Comparison of ENCODE assay signal across 8 mouse cellular contexts in genomic region chr10:91236844-91237243, GRCm38 (mm10). TPM values are rescaled to one million over a fixed set of nuclear protein-coding genes. Genes with fewer than 3 reads are reported as not detected.
A peak's percentile ranks its signal among the peaks of the same experiment; 100 is the strongest.
DNase-seq lines count a peak whose midpoint lies in the region; ATAC-seq and TF ChIP-seq lines count a peak whose summit lies in the region.

No protein-coding gene starts in this region.

- H3K36me3 ChIP-seq in embryonic facial prominence, embryonic 13.5 days = no peaks in the 10 kb centered on the region
- no peaks in the 10 kb centered on the region for H3K36me3 ChIP-seq in limb, embryonic 14.5 days (ENCODE audit: control insufficient read depth, insufficient read depth, low read length)
- H3K36me3 ChIP-seq in stomach, embryonic 16.5 days (ENCODE audit: control insufficient read depth, insufficient read depth, low read length) = no peaks in the 10 kb centered on the region

- peaks cover 52% of the 10 kb centered on the region for H3K4me1 ChIP-seq in embryonic facial prominence, embryonic 13.5 days
- peaks cover 40% of the 10 kb centered on the region for H3K4me1 ChIP-seq in limb, embryonic 14.5 days (ENCODE audit: control insufficient read depth, insufficient read depth, low read length)
- peaks cover 15% of the 10 kb centered on the region for H3K4me1 ChIP-seq in stomach, embryonic 16.5 days (ENCODE audit: control insufficient read depth, insufficient read depth, low read length)

- no peak for TF ChIP-seq POLR2A in limb, embryonic 14.5 days (IDR thresholded peaks at IDR 0.05; ENCODE audit: borderline replicate concordance, extremely low read depth, insufficient read depth, insufficient read length)

- H3K9me3 ChIP-seq in embryonic facial prominence, embryonic 13.5 days = no peaks in the 10 kb centered on the region
- no peaks in the 10 kb centered on the region for H3K9me3 ChIP-seq in limb, embryonic 14.5 days (ENCODE audit: control insufficient read depth, low read length)
- no peaks in the 10 kb centered on the region for H3K9me3 ChIP-seq in stomach, embryonic 16.5 days (replicated peaks; ENCODE audit: control insufficient read depth, low read length)

- no peak overlapping the region for H3K4me3 ChIP-seq in left cerebral cortex, adult 2 months
- no peak overlapping the region for H3K4me3 ChIP-seq in embryonic facial prominence, embryonic 13.5 days
- no peak overlapping the region for H3K4me3 ChIP-seq in limb, embryonic 14.5 days (replicated peaks; ENCODE audit: low read length)
- no peak overlapping the region for H3K4me3 ChIP-seq in stomach, embryonic 16.5 days (replicated peaks; ENCODE audit: low read length)

- H3K9ac ChIP-seq in embryonic facial prominence, embryonic 13.5 days = no peak overlapping the region
- H3K9ac ChIP-seq in limb, embryonic 14.5 days (ENCODE audit: low read depth, low read length, severe bottlenecking) = no peak overlapping the region
- H3K9ac ChIP-seq in stomach, embryonic 16.5 days (ENCODE audit: low read length) = no peak overlapping the region

- no peak for ATAC-seq in embryonic facial prominence, embryonic 13.5 days (ENCODE audit: insufficient number of reproducible peaks, insufficient read depth, low FRiP score, low TSS enrichment, low read depth)
- ATAC-seq in limb, embryonic 14.5 days (ENCODE audit: low FRiP score, low read depth) = no peak; the same call in 1 of the 2 replicates
- ATAC-seq in stomach, embryonic 16.5 days (ENCODE audit: insufficient read depth, low FRiP score) = peak; percentile 34; the same call in 1 of the 2 replicates

- intact Hi-C loops in left cerebral cortex, adult 2 months (cut with DNase I) = loop anchor here (2.0 kb wide), 1 partner anchor 66 kb away; no protein-coding TSS in a partner anchor
- intact Hi-C loops in left cerebral cortex, postnatal 4 days (cut with DNase I) = loop anchor here (5.0 kb wide), 1 partner anchor 65 kb away; no protein-coding TSS in a partner anchor
- intact Hi-C loops in heart, postnatal 14 days (cut with DNase I) = loop anchor here (2.0 kb wide), 1 partner anchor 48 kb away; no protein-coding TSS in a partner anchor

- TF ChIP-seq CTCF in left cerebral cortex, adult 2 months (IDR thresholded peaks at IDR 0.05) = peak; percentile 70

- no peak overlapping the region for H3K27ac ChIP-seq in left cerebral cortex, adult 2 months
- peak overlapping the region; percentile 66 for H3K27ac ChIP-seq in embryonic facial prominence, embryonic 13.5 days
- H3K27ac ChIP-seq in limb, embryonic 14.5 days (replicated peaks; ENCODE audit: low read depth, low read length) = peak overlapping the region; percentile 76
- no peak overlapping the region for H3K27ac ChIP-seq in stomach, embryonic 16.5 days (ENCODE audit: low read length)

- no peak for DNase-seq in left cerebral cortex, adult 2 months (ENCODE audit: extremely low spot score in 1 of 2, low spot score in 2 of 2)
- no peak for DNase-seq in left cerebral cortex, postnatal 4 days
- peak; percentile 74 for DNase-seq in adrenal gland, adult 2 months
- peak; percentile 42 to 73 for DNase-seq in heart, postnatal 14 days
- DNase-seq in limb, embryonic 14.5 days (ENCODE audit: low spot score) = peak; percentile 92
- no peak for DNase-seq in layer of hippocampus, adult 9-11 months

- WGBS in embryonic facial prominence, embryonic 13.5 days = 5% methylated on average over 7 of the region's 7 CpGs
- 9% methylated on average over 7 of the region's 7 CpGs for WGBS in limb, embryonic 14.5 days
- 12% methylated on average over 7 of the region's 7 CpGs for WGBS in stomach, embryonic 16.5 days

- H3K27me3 ChIP-seq in embryonic facial prominence, embryonic 13.5 days = no peaks in the 10 kb centered on the region
- no peaks in the 10 kb centered on the region for H3K27me3 ChIP-seq in limb, embryonic 14.5 days (ENCODE audit: control insufficient read depth, insufficient read depth, low read length)
- no peaks in the 10 kb centered on the region for H3K27me3 ChIP-seq in stomach, embryonic 16.5 days (ENCODE audit: control insufficient read depth, insufficient read depth, low read length)

- H3K4me2 ChIP-seq in embryonic facial prominence, embryonic 13.5 days = peak overlapping the region; percentile 40; the same call in 1 of the 2 replicates
- no peak overlapping the region for H3K4me2 ChIP-seq in limb, embryonic 14.5 days (replicated peaks; ENCODE audit: low read depth, low read length, severe bottlenecking)
- 0 out of 2 replicates have a peak overlapping the region, but pooled peaks have one; percentile 7 for H3K4me2 ChIP-seq in stomach, embryonic 16.5 days (ENCODE audit: low read depth, low read length)

RNA-seq across cellular contexts. Expression of gene Tmpo, which starts 55.7 kb away (rescaled TPM):
- total RNA-seq in left cerebral cortex, adult 2 months (2021) = 10 to 100 TPM; 40.4 to 40.6 TPM
- 10 to 100 TPM; 70.0 to 76.8 TPM for total RNA-seq in left cerebral cortex, postnatal 4 days (2021)
- total RNA-seq in adrenal gland, adult 2 months (2021) = 10 to 100 TPM; 68.0 to 90.6 TPM
- 41.1 and 41.4 TPM in 2 replicates for polyA plus RNA-seq in adrenal gland, adult 2 months (2012; rRNA removed)
- polyA plus RNA-seq in embryonic facial prominence, embryonic 13.5 days (2015; fragmentation: Nextera tagmentation; extraction: Ambion mirVana) = 237 and 252 TPM in 2 replicates
- total RNA-seq in heart, postnatal 14 days (2021) = 10 to 100 TPM; 54.4 to 60.4 TPM
- 285 and 340 TPM in 2 replicates for polyA plus RNA-seq in limb, embryonic 14.5 days (2012; rRNA removed)
- 239 and 276 TPM in 2 replicates for polyA plus RNA-seq in limb, embryonic 14.5 days (2014; fragmentation: Nextera tagmentation; extraction: Ambion mirVana)
- 109 and 132 TPM in 2 replicates for polyA plus RNA-seq in stomach, embryonic 16.5 days (2015; fragmentation: Nextera tagmentation; extraction: Ambion mirVana)

Comparison
In these comparisons a context has a peak if more than half of its experiments do, and no peak if none do; other contexts are left out.
1. DNase-seq: peak in adrenal gland, adult 2 months (single experiment), heart, postnatal 14 days (2 of 2) and limb, embryonic 14.5 days (single experiment); none in left cerebral cortex, adult 2 months (0 of 2), left cerebral cortex, postnatal 4 days (single experiment) and layer of hippocampus, adult 9-11 months (single experiment).
2. H3K27ac ChIP-seq: peak in embryonic facial prominence, embryonic 13.5 days (single experiment) and limb, embryonic 14.5 days (single experiment); none in left cerebral cortex, adult 2 months (single experiment) and stomach, embryonic 16.5 days (single experiment).